Mouse (Mus musculus) lung, adult 2 months (tissue): ENCODE results near the gene B3glct.

Experiments
- CTCF ChIP-seq: fragments of 200-500 bp; IDR thresholded peaks from 2 replicates; pipeline ENCODE4 v1.5.1; 2011; ENCODE audit warnings: mild to moderate bottlenecking, low read length, control low read depth; ENCODE audit not compliant: insufficient read depth
- POLR2A ChIP-seq: fragments of 200-500 bp; IDR thresholded peaks from 2 replicates; pipeline ENCODE4 v1.6.1; 2011; ENCODE audit warnings: low read depth, mild to moderate bottlenecking, control low read depth, low read length, borderline replicate concordance; ENCODE audit errors: extremely low read depth

DNA sequence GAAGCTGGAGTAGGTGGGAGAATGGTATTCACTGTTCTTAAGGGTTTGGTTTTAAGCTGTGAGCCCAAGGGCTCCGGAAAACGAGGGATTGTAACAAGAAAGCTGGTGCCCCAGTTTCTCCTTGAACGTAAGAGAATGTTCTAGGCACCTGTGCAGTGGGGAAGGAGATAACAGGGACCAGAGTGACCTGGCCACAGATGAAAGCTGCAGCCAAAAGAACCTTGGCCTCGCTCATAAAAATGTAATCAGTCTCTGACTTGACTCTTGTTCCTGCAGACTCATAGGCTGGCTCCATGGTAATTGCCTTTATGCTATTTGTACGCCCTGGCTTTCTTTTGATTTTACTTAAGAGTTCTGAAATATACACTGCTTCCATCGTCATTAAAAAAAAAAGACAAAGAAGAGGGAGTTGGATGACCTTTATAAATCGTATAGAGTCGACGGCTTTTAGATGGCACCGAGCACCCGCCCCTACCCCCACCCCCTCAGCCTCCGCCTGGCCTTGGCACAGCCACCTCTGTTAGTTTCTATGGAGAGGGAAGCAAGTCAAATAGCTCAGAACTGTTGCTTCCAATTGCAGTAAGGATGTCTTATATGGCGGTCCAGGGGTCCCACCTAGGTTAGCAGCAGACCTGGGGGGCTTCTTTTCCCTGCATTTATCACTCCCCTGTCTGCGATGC, 28.4 kb upstream of the B3glct start:
- TF ChIP-seq CTCF = no peak
- no peak for TF ChIP-seq POLR2A
